Mouse (Mus musculus): ENCODE results near the gene Inmt. TPM values are rescaled to one million over a fixed set of nuclear protein-coding genes. Genes with fewer than 3 reads are reported as not detected.

Gene Inmt
- polyA plus RNA-seq, 1 experiment from 2014 or later = 3.1 TPM

DNA sequence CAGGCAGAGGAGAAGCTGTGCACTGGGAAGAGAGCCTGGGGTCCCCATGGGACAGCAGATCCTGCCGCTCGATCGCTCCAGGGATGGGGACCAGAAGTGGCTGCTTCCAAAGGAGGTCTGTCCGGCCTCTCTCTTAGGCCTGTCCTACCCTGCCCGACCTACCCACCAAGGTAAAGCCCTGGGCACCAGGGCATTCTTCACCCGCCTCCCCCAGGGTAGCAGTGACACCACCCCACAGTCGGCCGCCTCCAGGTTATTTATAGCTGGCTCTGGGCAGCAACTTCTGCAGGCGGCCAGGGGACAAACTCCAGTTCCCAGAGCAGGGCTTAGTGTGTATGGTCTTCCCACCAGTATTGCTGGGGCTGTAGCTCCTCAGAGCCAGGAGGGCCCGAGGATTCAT, 42.0 kb downstream of the Inmt start, which contains the start of gene Crhr2:
TSS of gene Crhr2 (minus strand) at position 223 of the 400 bp plus-strand sequence.
- WGBS = 71% methylated on average over 10 of the region's 10 CpGs
- H3K27me3 ChIP-seq (ENCODE audit: control insufficient read depth, insufficient read depth, low read length) = no peaks in the 10 kb centered on the region

DNA sequence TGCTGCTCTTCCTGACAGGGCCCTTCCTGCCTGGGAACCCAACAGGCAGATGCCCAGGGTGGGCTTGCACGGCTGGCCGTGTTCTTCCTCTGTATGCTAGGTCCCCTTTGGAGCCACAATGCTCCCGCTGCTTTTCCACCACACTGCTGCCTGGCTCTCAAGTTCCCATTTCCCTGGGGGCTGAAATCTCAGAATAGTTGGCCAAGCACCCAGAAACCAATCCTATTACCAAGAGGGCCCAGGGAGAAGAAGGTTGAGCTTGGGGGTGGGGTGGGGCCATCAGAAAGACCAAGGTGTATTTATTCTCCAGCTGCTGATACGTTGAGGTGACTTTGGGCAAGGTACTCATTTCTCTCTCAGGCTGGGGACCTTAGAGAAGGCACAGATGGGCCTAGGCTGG, 43.5 kb downstream of the Inmt start:
- Histone ChIP-seq H3K4me3 (ENCODE audit: low read depth, low read length) (no peak overlapping the region), H3K4me1 (ENCODE audit: control insufficient read depth, insufficient read depth, low read length) (no peaks in the 10 kb centered on the region), H3K27ac (replicated peaks; ENCODE audit: low read depth, low read length) (no peak overlapping the region), H3K27me3 (ENCODE audit: control insufficient read depth, insufficient read depth, low read length) (no peaks in the 10 kb centered on the region), H3K9ac (replicated peaks; ENCODE audit: low read length) (no peak overlapping the region), H3K9me3 (replicated peaks; ENCODE audit: control insufficient read depth, low read length) (no peaks in the 10 kb centered on the region), H3K36me3 (replicated peaks; ENCODE audit: control insufficient read depth, insufficient read depth, low read depth, low read length) (no peaks in the 10 kb centered on the region), H3K4me2 (ENCODE audit: low read depth, low read length) (no peak overlapping the region)
- ATAC-seq (replicated peaks; ENCODE audit: insufficient number of reproducible peaks, low FRiP score, low TSS enrichment, low read depth) (no peak), DNase-seq (ENCODE audit: low spot score) (no peak)
- 82% methylated on average over 4 of the region's 4 CpGs for WGBS

More for the DNA sequence above, 42.0 kb downstream of the Inmt start, which contains the start of gene Crhr2:
- no peak within 1 kb of the TSS for H3K9ac ChIP-seq (replicated peaks; ENCODE audit: low read length)
- H3K9me3 ChIP-seq (replicated peaks; ENCODE audit: control insufficient read depth, low read length) = no peaks in the 10 kb centered on the region
- H3K4me2 ChIP-seq (ENCODE audit: low read depth, low read length) = no peak within 1 kb of the TSS
- H3K4me3 ChIP-seq (ENCODE audit: low read depth, low read length) = no peak within 1 kb of the TSS
- H3K4me1 ChIP-seq (ENCODE audit: control insufficient read depth, insufficient read depth, low read length) = no peaks in the 10 kb centered on the region
- no peak for ATAC-seq (replicated peaks; ENCODE audit: insufficient number of reproducible peaks, low FRiP score, low TSS enrichment, low read depth)
- DNase-seq (ENCODE audit: low spot score) = no peak
- H3K36me3 ChIP-seq (replicated peaks; ENCODE audit: control insufficient read depth, insufficient read depth, low read depth, low read length) = no peaks in the 10 kb centered on the region
- no peak within 1 kb of the TSS for H3K27ac ChIP-seq (replicated peaks; ENCODE audit: low read depth, low read length)

DNA sequence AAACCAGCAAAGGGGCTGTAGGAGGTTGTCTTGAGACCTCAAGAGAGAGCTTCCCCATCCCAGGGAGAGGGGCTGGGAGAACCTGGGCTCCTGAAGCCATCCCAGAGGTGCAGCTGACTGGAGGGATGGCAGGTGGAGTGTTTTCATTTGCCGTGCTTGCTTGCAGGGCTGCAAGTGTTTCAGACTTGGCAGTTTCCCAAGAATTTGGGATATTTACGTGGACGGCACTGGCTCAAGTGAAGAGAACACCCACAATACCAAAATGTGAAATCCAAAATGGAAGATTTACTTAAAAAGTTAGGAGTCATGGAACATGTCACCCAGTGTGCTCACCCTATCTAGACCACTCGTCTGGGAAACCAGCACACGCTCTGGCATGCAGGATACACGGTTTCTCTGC, 44.2 kb downstream of the Inmt start:
- 79% methylated on average over 6 of the region's 6 CpGs for WGBS
- no peak overlapping the region for H3K4me3 ChIP-seq (ENCODE audit: low read depth, low read length)
- no peaks in the 10 kb centered on the region for H3K9me3 ChIP-seq (replicated peaks; ENCODE audit: control insufficient read depth, low read length)
- H3K27ac ChIP-seq (replicated peaks; ENCODE audit: low read depth, low read length) = no peak overlapping the region
- H3K4me1 ChIP-seq (ENCODE audit: control insufficient read depth, insufficient read depth, low read length) = no peaks in the 10 kb centered on the region
- ATAC-seq (replicated peaks; ENCODE audit: insufficient number of reproducible peaks, low FRiP score, low TSS enrichment, low read depth) (no peak), DNase-seq (ENCODE audit: low spot score) (no peak)
- H3K27me3 ChIP-seq (ENCODE audit: control insufficient read depth, insufficient read depth, low read length) = no peaks in the 10 kb centered on the region
- no peak overlapping the region for H3K4me2 ChIP-seq (ENCODE audit: low read depth, low read length)
- H3K36me3 ChIP-seq (replicated peaks; ENCODE audit: control insufficient read depth, insufficient read depth, low read depth, low read length) = no peaks in the 10 kb centered on the region
- H3K9ac ChIP-seq (replicated peaks; ENCODE audit: low read length) = no peak overlapping the region

DNA sequence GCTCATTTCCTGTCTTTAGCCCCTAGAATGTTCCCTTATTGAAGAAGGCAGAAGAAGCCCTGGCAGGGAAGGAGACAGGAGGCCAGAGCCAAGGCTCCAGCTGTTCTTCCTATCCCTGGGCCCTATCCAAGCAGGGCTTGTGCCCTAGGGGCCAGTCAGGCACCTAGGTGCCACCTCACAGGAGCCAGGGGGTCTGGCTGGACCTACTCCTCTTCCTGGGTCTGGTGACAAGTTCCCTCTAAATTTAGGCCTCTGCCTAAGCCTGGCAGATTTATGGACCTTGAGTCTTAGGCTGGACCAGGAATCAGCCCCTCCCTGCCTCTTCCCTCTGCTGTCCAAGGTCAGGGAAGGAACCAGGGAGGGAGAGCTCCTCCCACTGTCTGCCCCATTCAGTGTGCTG, 46.5 kb downstream of the Inmt start:
- H3K27ac ChIP-seq (replicated peaks; ENCODE audit: low read depth, low read length) = no peak overlapping the region
- no peak overlapping the region for H3K9ac ChIP-seq (replicated peaks; ENCODE audit: low read length)
- H3K27me3 ChIP-seq (ENCODE audit: control insufficient read depth, insufficient read depth, low read length) = no peaks in the 10 kb centered on the region
- no peak overlapping the region for H3K4me2 ChIP-seq (ENCODE audit: low read depth, low read length)
- H3K9me3 ChIP-seq (replicated peaks; ENCODE audit: control insufficient read depth, low read length) = no peaks in the 10 kb centered on the region
- ATAC-seq (replicated peaks; ENCODE audit: insufficient number of reproducible peaks, low FRiP score, low TSS enrichment, low read depth) (no peak), DNase-seq (ENCODE audit: low spot score) (no peak)
- H3K36me3 ChIP-seq (replicated peaks; ENCODE audit: control insufficient read depth, insufficient read depth, low read depth, low read length) = no peaks in the 10 kb centered on the region
- H3K4me3 ChIP-seq (ENCODE audit: low read depth, low read length) = no peak overlapping the region
- H3K4me1 ChIP-seq (ENCODE audit: control insufficient read depth, insufficient read depth, low read length) = no peaks in the 10 kb centered on the region

DNA sequence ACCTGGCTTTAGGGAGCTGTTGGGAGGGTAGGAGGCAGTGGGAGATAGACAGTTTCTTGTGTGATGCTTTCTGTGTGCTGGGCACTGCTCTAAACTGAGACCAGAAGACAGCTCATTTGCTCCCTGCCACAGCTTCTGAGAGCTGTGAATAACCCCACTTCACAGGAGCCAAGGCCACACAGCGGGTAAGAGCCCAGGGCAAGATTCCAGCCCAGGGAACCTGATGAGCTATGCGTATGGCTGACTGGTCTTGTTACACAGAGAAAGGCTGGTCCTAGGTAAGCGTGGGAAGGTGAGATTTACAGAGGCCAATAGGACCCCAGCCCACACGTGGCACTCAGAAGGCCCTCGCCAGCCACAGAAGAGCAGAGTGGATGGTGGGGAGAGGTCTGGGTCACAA, 48.3 kb downstream of the Inmt start:
- 69% methylated on average over 5 of the region's 5 CpGs for WGBS
- H3K9ac ChIP-seq (replicated peaks; ENCODE audit: low read length) = no peak overlapping the region
- no peaks in the 10 kb centered on the region for H3K36me3 ChIP-seq (replicated peaks; ENCODE audit: control insufficient read depth, insufficient read depth, low read depth, low read length)

DNA sequence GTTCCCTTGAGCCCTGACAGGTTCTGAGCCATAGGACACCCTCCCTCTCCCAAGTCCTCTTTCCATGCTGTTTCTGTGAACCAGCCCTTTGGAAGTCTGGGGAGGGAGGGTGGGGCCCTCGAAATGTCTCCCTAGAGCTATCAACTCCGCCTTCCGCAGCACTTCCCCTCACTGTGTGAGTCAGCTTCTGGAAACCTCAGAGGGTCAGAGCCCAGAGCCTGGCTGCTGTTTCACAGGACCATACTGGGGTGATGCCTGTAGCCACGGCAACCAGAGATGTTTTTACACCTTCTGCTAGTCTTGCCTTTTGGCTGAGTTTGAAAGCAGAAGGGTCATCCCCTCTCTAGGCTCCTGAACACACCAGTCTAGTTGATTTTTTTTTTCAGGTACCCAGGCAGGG, 51.8 kb downstream of the Inmt start:
- H3K27ac ChIP-seq (replicated peaks; ENCODE audit: low read depth, low read length) = no peak overlapping the region
- no peak overlapping the region for H3K4me3 ChIP-seq (ENCODE audit: low read depth, low read length)
- H3K4me2 ChIP-seq (ENCODE audit: low read depth, low read length) = no peak overlapping the region
- ATAC-seq (replicated peaks; ENCODE audit: insufficient number of reproducible peaks, low FRiP score, low TSS enrichment, low read depth) (no peak), DNase-seq (ENCODE audit: low spot score) (no peak)
- H3K4me1 ChIP-seq (ENCODE audit: control insufficient read depth, insufficient read depth, low read length) = no peaks in the 10 kb centered on the region
- peaks cover 3% of the 10 kb centered on the region for H3K27me3 ChIP-seq (ENCODE audit: control insufficient read depth, insufficient read depth, low read length)
- no peak overlapping the region for H3K9ac ChIP-seq (replicated peaks; ENCODE audit: low read length)
- no peaks in the 10 kb centered on the region for H3K9me3 ChIP-seq (replicated peaks; ENCODE audit: control insufficient read depth, low read length)
- H3K36me3 ChIP-seq (replicated peaks; ENCODE audit: control insufficient read depth, insufficient read depth, low read depth, low read length) = no peaks in the 10 kb centered on the region
- whole genome bisulfite sequencing = 50% methylated on average over 4 of the region's 4 CpGs

More for the DNA sequence above, 48.3 kb downstream of the Inmt start:
- Histone ChIP-seq H3K27ac (replicated peaks; ENCODE audit: low read depth, low read length) (no peak overlapping the region), H3K9me3 (replicated peaks; ENCODE audit: control insufficient read depth, low read length) (no peaks in the 10 kb centered on the region), H3K27me3 (ENCODE audit: control insufficient read depth, insufficient read depth, low read length) (no peaks in the 10 kb centered on the region), H3K4me1 (ENCODE audit: control insufficient read depth, insufficient read depth, low read length) (no peaks in the 10 kb centered on the region), H3K4me2 (ENCODE audit: low read depth, low read length) (no peak overlapping the region), H3K4me3 (ENCODE audit: low read depth, low read length) (no peak overlapping the region)
- no peak for ATAC-seq (replicated peaks; ENCODE audit: insufficient number of reproducible peaks, low FRiP score, low TSS enrichment, low read depth)
- no peak for DNase-seq (ENCODE audit: low spot score)

Other genes starting within 250 kb of the Inmt start
- gene Nod1, start 202.4 kb downstream of the Inmt start, polyA plus RNA-seq (2014; fragmentation: Nextera tagmentation; extraction: Ambion mirVana) = 1.9 and 2.3 TPM in 2 replicates
- 10.5 and 13.0 TPM in 2 replicates for gene Ggct, start 182.1 kb downstream of the Inmt start, polyA plus RNA-seq (2014; fragmentation: Nextera tagmentation; extraction: Ambion mirVana)
- gene Gars, start 137.0 kb downstream of the Inmt start, polyA plus RNA-seq (2014; fragmentation: Nextera tagmentation; extraction: Ambion mirVana) = 194 and 196 TPM in 2 replicates
- 0.18 TPM in 1 of 2 replicates, not detected in the other for gene Crhr2, start 42.0 kb downstream of the Inmt start, polyA plus RNA-seq (2014; fragmentation: Nextera tagmentation; extraction: Ambion mirVana)
- 23.9 and 26.0 TPM in 2 replicates for gene Mindy4, start 28.3 kb upstream of the Inmt start, polyA plus RNA-seq (2014; fragmentation: Nextera tagmentation; extraction: Ambion mirVana)
- 0.28 and 0.52 TPM in 2 replicates for gene Aqp1, start 161.4 kb upstream of the Inmt start, polyA plus RNA-seq (2014; fragmentation: Nextera tagmentation; extraction: Ambion mirVana)
- not detected in 2 replicates for gene Ghrhr, start 201.3 kb upstream of the Inmt start, polyA plus RNA-seq (2014; fragmentation: Nextera tagmentation; extraction: Ambion mirVana)